Mouse (Mus musculus) adipocyte (in vitro differentiated cells): Measurements from ENCODE around the gene Crtap.

Experiments used
- DNase-seq: peaks from one replicate; pipeline ENCODE4 v3.0.0-alpha.2; 2016; ENCODE audit warnings: low spot score

Gene Crtap

GRCm38 (mm10) chr9:114326011-114326748 is 64.3 kb downstream of the Crtap start:
- no peak for DNase-seq
